Mouse (Mus musculus) intestine, embryonic 14.5 days (tissue): ENCODE measurements at regions not wholly inside any gene's neighbourhood (a gene's known extent, or its start where the extent isn't known, plus 50 kb on each side); places are given as distances from the start of the nearest gene placed in this dataset.

Source experiments
- ATAC-seq: fragments of 200-750 bp; cut with Nextera tagmentation; replicated peaks from 2 replicates; pipeline ENCODE4 v1.8.0; 2017; ENCODE audit warnings: low read depth, moderate number of reproducible peaks, moderate TSS enrichment, moderate library complexity; ENCODE audit not compliant: low FRiP score, low TSS enrichment
- DNase-seq: peaks from one replicate; pipeline ENCODE4 v3.0.0-alpha.2; 2018; ENCODE audit warnings: low spot score
- H3K27ac ChIP-seq: fragments of 300-500 bp; sonication (generic); 2 replicates; pipeline ENCODE4 v1.5.1; 2014; ENCODE audit warnings: low read depth, mild to moderate bottlenecking, control low read depth
- H3K27me3 ChIP-seq: fragments of 300-500 bp; sonication (generic); replicated peaks from 2 replicates; pipeline ENCODE4 v1.6.1; 2014; ENCODE audit warnings: low read length, control low read depth; ENCODE audit not compliant: control insufficient read depth, insufficient read depth
- H3K36me3 ChIP-seq: fragments of 300-500 bp; sonication (generic); 2 replicates; pipeline ENCODE4 v1.6.1; 2014; ENCODE audit warnings: low read length, control low read depth; ENCODE audit not compliant: control insufficient read depth, insufficient read depth
- H3K4me1 ChIP-seq: fragments of 300-500 bp; sonication (generic); replicated peaks from 2 replicates; pipeline ENCODE4 v1.6.1; 2014; ENCODE audit warnings: low read length, control low read depth, mixed read lengths; ENCODE audit not compliant: control insufficient read depth, insufficient read depth
- H3K4me2 ChIP-seq: fragments of 300-500 bp; sonication (generic); 2 replicates; pipeline ENCODE4 v1.6.1; 2014; ENCODE audit warnings: low read length
- H3K4me3 ChIP-seq: fragments of 300-500 bp; sonication (generic); 2 replicates; pipeline ENCODE4 v1.5.1; 2014; ENCODE audit warnings: low read depth, low read length, control low read depth, mixed read lengths
- H3K9ac ChIP-seq: fragments of 300-500 bp; sonication (generic); 2 replicates; pipeline ENCODE4 v1.6.1; 2014; ENCODE audit warnings: mild to moderate bottlenecking, low read length
- H3K9me3 ChIP-seq: fragments of 300-500 bp; sonication (generic); 2 replicates; pipeline ENCODE4 v1.6.1; 2016; ENCODE audit warnings: low read length, control low read depth; ENCODE audit not compliant: control insufficient read depth
- WGBS: fragments of 180-500 bp; shearing (Covaris S2); extraction: QIAGEN DNeasy Blood & Tissue Kit; methylation state at CpG from one replicate; pipeline ENCODE4 v1.1.7; 2014; 5-methylcytosine and 5-hydroxymethylcytosine counted together

DNA sequence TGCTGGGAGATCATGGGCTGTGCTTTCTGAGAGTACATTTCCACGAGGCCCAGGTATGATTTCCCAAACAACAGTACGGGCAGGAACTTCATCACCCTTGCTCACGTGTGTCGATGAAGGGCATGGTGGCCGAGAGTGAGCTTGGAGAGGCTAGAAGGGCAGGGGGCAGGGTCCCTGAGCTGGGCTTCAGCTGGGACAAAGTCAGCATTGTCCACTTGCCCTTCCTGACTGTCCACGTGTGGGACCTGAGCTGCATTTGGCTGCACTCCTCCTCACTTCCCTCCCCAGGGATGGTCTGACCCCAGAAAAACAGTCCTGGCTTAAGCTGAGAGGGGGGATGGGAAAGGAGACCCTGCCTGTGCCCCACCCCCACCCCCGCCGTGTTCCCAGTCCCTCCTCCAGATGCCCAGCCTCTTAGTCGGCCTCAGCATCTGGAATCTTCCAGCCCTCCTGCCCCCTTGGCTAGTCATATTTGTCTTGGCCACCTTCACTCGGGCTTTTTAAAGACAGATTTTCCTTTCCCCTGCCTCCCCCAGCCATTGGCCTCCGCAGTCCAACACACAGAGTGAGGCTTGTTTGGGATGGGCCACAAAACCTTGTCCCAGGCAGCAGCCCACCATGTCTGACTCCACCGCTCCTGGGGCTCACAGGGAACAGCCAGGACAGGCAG is 58.6 kb downstream of the Isg20 start:
- no peaks in the 10 kb centered on the region for H3K9me3 ChIP-seq
- H3K36me3 ChIP-seq, result no peaks in the 10 kb centered on the region
- no peak overlapping the region for H3K27ac ChIP-seq
- no peak overlapping the region for H3K4me3 ChIP-seq
- H3K9ac ChIP-seq, result no peak overlapping the region
- no peak overlapping the region for H3K4me2 ChIP-seq
- H3K4me1 ChIP-seq, result no peaks in the 10 kb centered on the region
- ATAC-seq (no peak), DNase-seq (no peak)
- H3K27me3 ChIP-seq, result no peaks in the 10 kb centered on the region
- WGBS, result 47% methylated on average over 12 of the region's 12 CpGs

DNA sequence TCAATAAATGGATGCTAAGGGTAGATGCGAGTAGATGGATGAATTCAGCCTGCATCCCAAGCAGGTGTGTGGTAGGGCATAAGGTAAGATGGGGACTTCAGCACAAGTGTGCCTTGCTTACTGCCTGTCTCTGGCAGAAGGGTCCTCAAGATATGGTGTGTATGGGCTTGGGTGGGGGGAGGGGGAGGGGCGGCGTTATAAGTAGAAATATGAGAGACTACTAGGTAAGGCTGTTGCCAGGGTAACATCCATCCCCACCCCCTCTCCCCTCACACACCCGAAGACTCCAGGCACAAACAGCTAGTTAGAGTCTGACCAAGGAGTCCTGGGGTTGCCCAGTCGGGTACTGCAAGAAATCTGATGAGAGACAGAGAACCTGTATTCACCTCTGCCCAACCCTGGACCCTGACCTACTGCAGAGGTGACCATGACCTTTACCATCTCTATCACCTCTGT is 63.5 kb upstream of the Acan start:
- H3K9ac ChIP-seq, result no peak overlapping the region
- H3K4me2 ChIP-seq, result peak overlapping the region; percentile 54
- ATAC-seq (peak; percentile 15; the same call in 1 of the 2 replicates), DNase-seq (no peak)
- peak overlapping the region; percentile 32; the same call in 1 of the 2 replicates for H3K4me3 ChIP-seq
- peaks cover 4% of the 10 kb centered on the region; the same call in 1 of the 2 replicates for H3K27me3 ChIP-seq
- no peak overlapping the region for H3K27ac ChIP-seq
- no peaks in the 10 kb centered on the region for H3K36me3 ChIP-seq
- no peaks in the 10 kb centered on the region for H3K9me3 ChIP-seq
- 35% methylated on average over 5 of the region's 5 CpGs for WGBS
- H3K4me1 ChIP-seq, result no peaks in the 10 kb centered on the region

DNA sequence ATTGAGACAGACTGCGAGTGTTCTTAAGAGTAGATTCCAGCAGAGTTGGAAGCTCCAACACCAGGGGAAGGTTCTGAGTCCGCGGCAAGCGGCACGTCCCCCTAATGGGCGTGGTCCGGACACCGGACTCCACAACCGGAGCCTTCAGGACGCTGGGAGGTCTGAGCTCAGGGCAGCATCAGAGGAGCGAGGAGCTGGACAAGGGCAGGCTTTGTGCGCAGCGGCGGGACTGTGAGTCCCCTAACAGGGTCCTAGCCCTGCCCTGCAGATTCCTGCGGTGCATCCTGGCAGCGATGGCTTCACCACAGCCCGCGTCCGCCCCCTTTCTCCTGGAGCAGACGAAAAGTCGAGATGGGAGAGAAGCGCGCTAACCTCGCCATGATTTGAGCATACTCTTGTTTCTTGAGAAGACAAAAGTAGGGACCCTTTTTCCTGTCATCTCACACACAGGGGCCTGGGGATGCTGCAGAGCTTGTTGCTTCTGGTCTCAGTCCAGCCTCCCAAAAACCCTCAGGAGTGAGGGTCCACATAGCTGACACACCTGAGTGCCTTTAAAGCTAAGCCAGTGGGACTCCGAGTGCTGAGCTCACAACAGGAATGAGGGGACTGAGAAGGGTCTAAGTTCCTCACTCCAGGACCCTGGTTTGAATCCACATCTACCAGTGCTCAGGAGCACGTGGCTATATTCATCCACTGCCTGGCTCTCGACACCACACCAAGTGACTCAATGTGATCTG is 62.8 kb upstream of the Acan start:
- peak overlapping the region; percentile 32 for H3K4me3 ChIP-seq
- ATAC-seq (peak; percentile 74), DNase-seq (peak; percentile 76)
- peak overlapping the region; percentile 54 for H3K4me2 ChIP-seq
- no peaks in the 10 kb centered on the region for H3K4me1 ChIP-seq
- peaks cover 4% of the 10 kb centered on the region; the same call in 1 of the 2 replicates for H3K27me3 ChIP-seq
- WGBS, result 4% methylated on average over 27 of the region's 27 CpGs
- peak overlapping the region; percentile 8; the same call in 1 of the 2 replicates for H3K9ac ChIP-seq
- H3K36me3 ChIP-seq, result no peaks in the 10 kb centered on the region
- no peak overlapping the region for H3K27ac ChIP-seq
- no peaks in the 10 kb centered on the region for H3K9me3 ChIP-seq

DNA sequence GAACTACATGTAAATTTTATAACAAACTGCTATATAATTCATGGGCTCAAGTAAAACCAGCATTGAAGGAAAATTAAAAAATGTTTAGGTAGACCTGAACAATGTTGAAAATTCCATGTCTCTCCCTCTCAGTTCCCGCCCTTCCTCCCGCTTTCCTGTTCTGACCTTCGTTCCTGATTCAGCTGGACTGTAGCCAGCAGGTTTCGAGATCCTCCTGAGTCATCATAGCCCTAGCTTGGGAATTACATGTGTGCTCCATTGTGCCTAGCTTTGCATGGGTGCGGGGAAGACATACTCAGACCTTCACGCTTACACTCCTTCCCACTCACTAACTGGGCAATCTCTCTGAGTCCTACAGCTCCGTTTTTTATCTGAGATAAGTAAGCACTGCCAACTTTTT is 60.3 kb upstream of the Acan start:
- H3K4me3 ChIP-seq, result no peak overlapping the region
- no peaks in the 10 kb centered on the region for H3K36me3 ChIP-seq
- H3K9ac ChIP-seq, result no peak overlapping the region
- no peaks in the 10 kb centered on the region for H3K9me3 ChIP-seq
- 78% methylated on average over 7 of the region's 7 CpGs for WGBS
- DNase-seq (no peak), ATAC-seq (no peak)
- H3K27ac ChIP-seq, result no peak overlapping the region
- peaks cover 4% of the 10 kb centered on the region; the same call in 1 of the 2 replicates for H3K27me3 ChIP-seq
- no peak overlapping the region for H3K4me2 ChIP-seq
- no peaks in the 10 kb centered on the region for H3K4me1 ChIP-seq

DNA sequence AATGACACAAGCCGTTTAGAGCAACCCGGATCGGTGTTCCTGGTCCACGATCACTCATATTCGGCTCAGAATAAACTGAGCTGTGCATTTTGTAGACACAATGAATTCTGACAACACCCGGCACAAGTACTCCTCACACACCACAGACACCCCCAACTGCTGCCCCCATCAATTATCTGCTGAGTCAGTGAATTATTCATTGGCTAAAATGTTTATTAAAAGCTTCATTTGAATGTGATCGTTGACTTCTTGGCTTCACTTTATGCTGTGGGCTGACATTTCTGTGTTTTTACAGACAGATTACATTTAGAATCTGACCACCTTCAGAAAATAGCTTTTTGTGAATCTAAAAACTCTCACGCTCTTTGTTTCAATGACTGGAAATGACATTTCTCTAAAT is 59.1 kb upstream of the Acan start:
- Histone ChIP-seq H3K36me3 (no peaks in the 10 kb centered on the region), H3K4me2 (no peak overlapping the region), H3K9ac (no peak overlapping the region), H3K27ac (no peak overlapping the region), H3K4me1 (no peaks in the 10 kb centered on the region), H3K27me3 (peaks cover 4% of the 10 kb centered on the region; the same call in 1 of the 2 replicates), H3K4me3 (no peak overlapping the region), H3K9me3 (no peaks in the 10 kb centered on the region)
- DNase-seq (no peak), ATAC-seq (no peak)
- WGBS, result 81% methylated on average over 8 of the region's 8 CpGs

DNA sequence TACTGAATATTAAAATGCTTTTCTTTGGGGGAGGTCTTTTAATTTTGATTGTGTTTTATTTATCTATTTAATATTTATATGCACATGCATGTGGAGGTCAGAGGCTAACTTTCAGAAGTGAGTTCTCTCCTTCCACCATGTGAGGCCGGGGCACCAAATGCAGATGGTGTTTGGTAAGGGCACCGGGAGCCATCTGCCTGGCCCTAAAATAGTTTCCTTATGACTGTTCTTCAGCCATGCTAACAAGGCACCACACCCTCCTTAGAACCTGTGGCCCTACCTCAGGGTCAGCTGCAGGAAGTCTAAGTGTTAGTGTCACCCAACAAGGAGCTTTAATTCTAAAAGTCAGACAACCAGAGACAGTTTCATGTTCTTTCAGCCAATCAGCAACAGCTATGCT is 58.2 kb upstream of the Acan start:
- WGBS, result 73% methylated on average over 2 of the region's 2 CpGs
- Histone ChIP-seq H3K9ac (no peak overlapping the region), H3K4me1 (no peaks in the 10 kb centered on the region), H3K4me3 (no peak overlapping the region), H3K9me3 (no peaks in the 10 kb centered on the region), H3K36me3 (no peaks in the 10 kb centered on the region), H3K4me2 (no peak overlapping the region), H3K27me3 (peaks cover 4% of the 10 kb centered on the region; the same call in 1 of the 2 replicates), H3K27ac (no peak overlapping the region)
- ATAC-seq (no peak), DNase-seq (no peak)

DNA sequence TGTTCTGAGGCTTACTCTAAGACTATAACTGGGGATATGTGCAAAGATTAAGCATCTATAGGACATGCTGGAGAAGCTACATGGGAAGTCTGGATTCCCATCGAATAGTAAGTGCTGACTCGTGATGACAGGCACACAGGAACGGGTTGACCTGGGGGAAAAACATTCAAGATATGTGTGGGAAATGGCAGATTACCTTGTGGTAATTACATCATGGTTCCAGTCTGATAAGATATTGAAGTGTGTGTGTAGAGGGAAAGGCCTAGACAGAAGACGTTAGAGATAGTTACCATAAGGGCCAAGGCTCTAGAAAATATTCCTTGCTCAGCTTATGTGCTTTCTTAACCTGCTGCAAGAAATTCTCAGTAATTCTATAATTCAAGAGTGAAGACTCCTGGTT is 57.5 kb upstream of the Acan start:
- ATAC-seq (no peak), DNase-seq (no peak)
- Histone ChIP-seq H3K9me3 (no peaks in the 10 kb centered on the region), H3K27ac (no peak overlapping the region), H3K4me3 (no peak overlapping the region), H3K36me3 (no peaks in the 10 kb centered on the region), H3K27me3 (peaks cover 2% of the 10 kb centered on the region; the same call in 1 of the 2 replicates), H3K4me2 (no peak overlapping the region), H3K4me1 (no peaks in the 10 kb centered on the region), H3K9ac (no peak overlapping the region)
- 69% methylated on average over 4 of the region's 4 CpGs for WGBS
